Mouse (Mus musculus) lung, embryonic 15.5 days (tissue): ENCODE results near the gene Cenph. TPM values are rescaled to one million over a fixed set of nuclear protein-coding genes. Genes with fewer than 3 reads are reported as not detected.
"Not testable (repeated sequence)": the region's sequence is repeated elsewhere in the genome, so short reads cannot be mapped to it uniquely, and the experiment has no call there.

Source experiments
- ATAC-seq: fragments of 200-750 bp; cut with Nextera tagmentation; 2 replicates; pipeline ENCODE4 v1.8.0; 2017; ENCODE audit warnings: moderate number of reproducible peaks, borderline replicate concordance; ENCODE audit not compliant: low FRiP score, low TSS enrichment; ENCODE audit errors: extremely low read depth
- H3K27ac ChIP-seq: fragments of 300-500 bp; sonication (generic); 2 replicates; pipeline ENCODE4 v1.5.1; 2015; ENCODE audit warnings: moderate library complexity, mild to moderate bottlenecking, inconsistent platforms
- H3K27me3 ChIP-seq: fragments of 300-500 bp; sonication (generic); 2 replicates; pipeline ENCODE4 v1.6.1; 2015; ENCODE audit warnings: inconsistent platforms
- H3K36me3 ChIP-seq: fragments of 300-500 bp; sonication (generic); 2 replicates; pipeline ENCODE4 v1.6.1; 2015; ENCODE audit warnings: inconsistent platforms
- H3K4me1 ChIP-seq: fragments of 300-500 bp; sonication (generic); 2 replicates; pipeline ENCODE4 v1.6.1; 2015; ENCODE audit warnings: inconsistent platforms
- H3K4me2 ChIP-seq: fragments of 300-500 bp; sonication (generic); 2 replicates; pipeline ENCODE4 v1.6.1; 2015; ENCODE audit warnings: inconsistent platforms, mild to moderate bottlenecking, moderate library complexity
- H3K4me3 ChIP-seq: fragments of 300-500 bp; sonication (generic); 2 replicates; pipeline ENCODE4 v1.5.1; 2015; ENCODE audit warnings: mild to moderate bottlenecking, inconsistent platforms
- H3K9ac ChIP-seq: fragments of 300-500 bp; sonication (generic); 2 replicates; pipeline ENCODE4 v1.6.1; 2015; ENCODE audit warnings: inconsistent platforms
- H3K9me3 ChIP-seq: fragments of 300-500 bp; sonication (generic); 2 replicates; pipeline ENCODE4 v1.6.1; 2016; ENCODE audit warnings: inconsistent platforms
- WGBS: fragments of 180-500 bp; shearing (Covaris S2); methylation state at CpG from one replicate; pipeline ENCODE4 v1.1.7; 2015; 5-methylcytosine and 5-hydroxymethylcytosine counted together
- polyA plus RNA-seq: library from polyadenylated mRNA; unstranded; fragments of >200 nt; fragmentation: Nextera tagmentation; extraction: Ambion mirVana; gene quantifications from 2 replicates; pipeline ENCODE4 v1.2.1, GENCODE M21; 2015

The Cenph gene
- polyA plus RNA-seq, 1 experiment from 2014 or later, result 38.1 TPM

DNA sequence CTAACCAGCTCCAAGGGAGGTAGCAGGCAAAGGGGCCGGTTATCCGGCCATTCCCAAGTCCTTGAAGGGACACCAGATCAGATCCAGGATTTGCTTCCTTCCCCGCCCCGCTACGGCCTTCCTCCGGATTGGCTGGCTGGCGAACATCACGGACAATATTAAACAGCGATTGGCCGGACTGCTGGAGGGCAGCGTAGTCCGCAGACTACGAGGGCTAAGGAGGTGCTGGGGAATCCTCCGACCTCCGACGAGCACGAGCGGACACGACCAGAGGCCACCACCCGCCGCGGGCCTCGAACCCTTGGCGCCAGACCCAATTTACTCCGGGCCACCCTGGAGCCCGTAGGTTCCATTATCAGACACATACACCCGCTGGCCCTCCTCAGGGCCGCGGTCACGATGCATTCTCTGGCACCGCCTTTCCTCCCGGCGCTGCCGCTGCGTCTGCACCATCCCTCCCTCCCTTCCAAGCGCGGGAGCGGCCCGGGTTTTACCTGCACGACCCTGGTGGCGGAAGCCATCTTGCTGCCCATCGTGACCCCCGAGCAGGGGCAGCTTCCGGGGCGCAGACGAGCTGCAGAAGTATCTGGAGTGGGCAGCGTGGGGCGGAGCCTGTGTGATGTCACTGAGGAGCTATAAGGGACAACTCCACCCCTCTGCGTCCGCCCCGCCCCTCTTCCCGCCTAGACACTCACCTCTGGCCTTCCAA lies 31.5 kb downstream of the Cenph start, which contains the start of gene Mrps36:
Mrps36 (minus strand) TSS at position 624 of the 709 bp plus-strand sequence.
- H3K4me2 ChIP-seq, result peak within 1 kb of the TSS; percentile 66
- H3K36me3 ChIP-seq, result no peaks in the 10 kb centered on the region
- under 1% methylated on average over 46 of the region's 52 CpGs for WGBS
- peaks cover 12% of the 10 kb centered on the region for H3K4me1 ChIP-seq
- ATAC-seq, result peak; percentile 98
- H3K9me3 ChIP-seq, result no peaks in the 10 kb centered on the region
- H3K9ac ChIP-seq, result peak within 1 kb of the TSS; percentile 75
- no peaks in the 10 kb centered on the region for H3K27me3 ChIP-seq
- H3K27ac ChIP-seq, result peak within 1 kb of the TSS; percentile 96
- peak within 1 kb of the TSS; percentile 79 for H3K4me3 ChIP-seq

- Histone ChIP-seq H3K4me3 (peak overlapping the region; percentile 79), H3K27ac (peak overlapping the region; percentile 96), H3K36me3 (no peaks in the 10 kb centered on the region), H3K27me3 (no peaks in the 10 kb centered on the region), H3K4me2 (peak overlapping the region; percentile 66), H3K9ac (peak overlapping the region; percentile 75), H3K9me3 (no peaks in the 10 kb centered on the region), H3K4me1 (peaks cover 12% of the 10 kb centered on the region)
- 43% methylated on average over 11 of the region's 11 CpGs for WGBS
- ATAC-seq, result peak; percentile 35; the same call in 1 of the 2 replicates
Observed at GRCm38 (mm10) chr13:100743346-100744035, 32.2 kb downstream of the Cenph start.

GRCm38 (mm10) chr13:100742831-100743230 lies 32.9 kb downstream of the Cenph start:
- no peak overlapping the region for H3K9ac ChIP-seq
- H3K27ac ChIP-seq, result no peak overlapping the region
- no peaks in the 10 kb centered on the region for H3K27me3 ChIP-seq
- no peak for ATAC-seq
- peak overlapping the region; percentile 66 for H3K4me2 ChIP-seq
- no peak overlapping the region for H3K4me3 ChIP-seq
- H3K4me1 ChIP-seq, result peaks cover 12% of the 10 kb centered on the region
- 79% methylated on average over 5 of the region's 5 CpGs for WGBS
- H3K9me3 ChIP-seq, result no peaks in the 10 kb centered on the region
- 0 out of 2 replicates have a peak, but pooled peaks cover 4% of the 10 kb centered on the region for H3K36me3 ChIP-seq

DNA sequence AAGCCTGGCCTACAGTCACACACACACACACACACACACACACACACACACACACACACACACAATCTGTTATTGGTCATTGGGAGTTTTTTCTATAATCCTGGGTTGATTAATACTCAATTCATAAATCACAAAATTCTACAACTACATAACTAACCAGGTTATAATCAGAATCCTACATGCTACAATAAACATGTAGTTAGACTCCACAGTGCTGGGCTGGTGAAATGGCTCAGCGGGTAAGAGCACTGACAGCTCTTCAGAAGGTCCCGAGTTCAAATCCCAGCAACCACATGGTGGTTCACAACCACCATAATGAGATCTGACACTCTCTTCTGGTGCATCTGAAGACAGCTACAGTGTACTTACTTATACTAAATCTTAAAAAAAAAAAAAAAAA lies 42.9 kb downstream of the Cenph start:
- H3K27me3 ChIP-seq, result no peaks in the 10 kb centered on the region
- no peak for ATAC-seq
- no peaks in the 10 kb centered on the region for H3K9me3 ChIP-seq
- peaks cover 15% of the 10 kb centered on the region for H3K4me1 ChIP-seq
- no peak overlapping the region for H3K4me2 ChIP-seq
- peaks cover 31% of the 10 kb centered on the region for H3K36me3 ChIP-seq
- WGBS, result 92% methylated on average over 2 of the region's 2 CpGs
- H3K9ac ChIP-seq, result no peak overlapping the region
- H3K4me3 ChIP-seq, result no peak overlapping the region
- no peak overlapping the region for H3K27ac ChIP-seq

DNA sequence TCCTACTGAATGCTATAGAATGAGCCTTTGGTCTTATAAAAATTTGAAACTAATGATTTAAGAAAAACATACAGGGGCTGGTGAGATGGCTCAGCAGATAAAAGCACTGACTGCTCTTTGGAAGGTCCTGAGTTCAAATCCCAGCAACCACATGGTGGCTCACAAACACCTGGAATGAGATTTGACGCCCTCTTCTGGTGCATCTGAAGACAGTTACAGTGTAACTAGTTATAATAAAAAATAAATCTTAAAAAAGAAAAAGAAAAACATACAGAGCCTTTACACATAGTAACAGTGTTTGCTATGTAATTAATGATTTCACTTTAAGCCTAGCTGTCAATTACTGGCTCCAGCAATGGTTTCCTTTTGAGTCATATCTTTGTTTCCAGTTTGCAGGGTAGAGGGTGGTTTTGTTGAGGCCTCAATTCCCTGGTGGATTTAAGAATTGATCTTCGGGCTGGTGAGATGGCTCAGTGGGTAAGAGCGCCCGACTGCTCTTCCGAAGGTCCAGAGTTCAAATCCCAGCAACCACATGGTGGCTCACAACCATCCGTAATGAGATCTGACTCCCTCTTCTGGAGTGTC lies 44.1 kb downstream of the Cenph start:
- WGBS, result 89% methylated on average over 6 of the region's 6 CpGs
- Histone ChIP-seq H3K4me1 (peaks cover 16% of the 10 kb centered on the region), H3K27ac (peak overlapping the region; percentile 95)

DNA sequence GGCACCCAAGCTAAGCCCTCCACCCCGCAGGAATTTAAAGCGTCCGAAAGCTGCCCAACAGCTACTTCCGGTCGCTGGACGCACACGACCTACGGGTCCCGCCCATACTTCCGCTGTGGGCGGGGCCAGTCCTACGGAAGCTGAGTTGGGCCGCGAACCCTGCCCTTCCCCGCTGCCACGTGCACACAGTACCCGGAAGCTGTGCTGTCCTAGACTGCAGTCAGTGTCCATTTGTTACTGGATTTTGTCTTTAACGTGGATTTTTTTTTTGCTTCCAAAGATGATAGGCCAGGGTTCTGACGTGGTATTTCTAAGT lies 44.9 kb downstream of the Cenph start, which contains the start of gene Cdk7:
Cdk7 (minus strand) TSS at position 79 of the 316 bp plus-strand sequence.
- peak within 1 kb of the TSS; percentile 63 for H3K4me2 ChIP-seq
- H3K27me3 ChIP-seq, result no peaks in the 10 kb centered on the region
- peaks cover 16% of the 10 kb centered on the region for H3K4me1 ChIP-seq
- peaks cover 25% of the 10 kb centered on the region for H3K36me3 ChIP-seq
- no peaks in the 10 kb centered on the region for H3K9me3 ChIP-seq
- peak within 1 kb of the TSS; percentile 80 for H3K9ac ChIP-seq
- peak; percentile 99 for ATAC-seq
- H3K27ac ChIP-seq, result peak within 1 kb of the TSS; percentile 95
- peak within 1 kb of the TSS; percentile 68 for H3K4me3 ChIP-seq
- WGBS, result 0% methylated on average over 19 of the region's 19 CpGs

More for the DNA sequence above, 44.1 kb downstream of the Cenph start:
- ATAC-seq, H3K9ac ChIP-seq, H3K9me3 ChIP-seq, H3K27me3 ChIP-seq: not testable (repeated sequence)
- Histone ChIP-seq H3K4me3 (0 out of 2 replicates have a peak overlapping the region, but pooled peaks have one; percentile 68), H3K36me3 (peaks cover 30% of the 10 kb centered on the region), H3K4me2 (peak overlapping the region; percentile 63)

DNA sequence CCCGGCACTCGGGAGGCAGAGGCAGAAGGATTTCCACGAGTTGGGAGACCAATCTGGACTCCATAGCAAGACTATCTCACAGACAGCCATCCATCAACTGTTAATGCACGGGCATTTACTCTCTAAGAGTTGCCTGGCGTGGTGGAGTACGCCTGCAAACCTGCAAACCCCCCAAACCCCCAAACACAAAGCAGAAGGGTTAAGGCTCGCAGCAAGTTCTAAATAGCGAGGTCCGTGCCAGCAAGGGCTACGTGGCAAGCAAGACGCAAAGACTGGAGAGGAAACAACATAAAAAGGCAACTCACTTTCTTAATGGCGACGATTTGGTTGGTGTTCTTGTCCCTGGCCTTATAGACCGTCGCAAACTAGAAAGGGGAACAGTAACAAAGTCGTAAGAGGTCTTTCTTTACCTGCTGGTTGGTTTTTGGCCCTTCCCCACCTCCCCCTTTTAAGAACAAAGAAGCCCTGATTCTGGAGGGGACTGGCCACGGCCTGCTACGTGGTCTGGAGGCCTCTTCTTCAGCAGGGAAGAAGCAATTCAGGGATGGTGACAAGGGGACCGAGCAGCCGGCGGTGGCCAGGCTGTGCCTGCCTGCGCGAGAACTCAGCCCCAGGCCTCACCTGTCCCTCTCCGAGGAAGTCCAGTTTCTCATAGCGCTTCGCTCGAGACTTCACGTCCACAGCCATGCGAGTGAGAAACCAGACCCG lies 45.4 kb downstream of the Cenph start:
- H3K4me1 ChIP-seq, result peaks cover 16% of the 10 kb centered on the region
- H3K27me3 ChIP-seq, result no peaks in the 10 kb centered on the region
- peak overlapping the region; percentile 80 for H3K9ac ChIP-seq
- H3K27ac ChIP-seq, result peak overlapping the region; percentile 95
- peaks cover 23% of the 10 kb centered on the region for H3K36me3 ChIP-seq
- ATAC-seq, result no peak
- H3K4me3 ChIP-seq, result peak overlapping the region; percentile 68
- no peaks in the 10 kb centered on the region for H3K9me3 ChIP-seq
- H3K4me2 ChIP-seq, result peak overlapping the region; percentile 63
- under 1% methylated on average over 30 of the region's 30 CpGs for WGBS

GRCm38 (mm10) chr13:100728530-100728929 lies 47.2 kb downstream of the Cenph start:
- not testable (repeated sequence) for H3K4me3 ChIP-seq, H3K27ac ChIP-seq, H3K9me3 ChIP-seq, H3K27me3 ChIP-seq, H3K9ac ChIP-seq, ATAC-seq
- 87% methylated on average over 4 of the region's 4 CpGs for WGBS
- Histone ChIP-seq H3K36me3 (peaks cover 22% of the 10 kb centered on the region), H3K4me2 (peak overlapping the region; percentile 63; the same call in 1 of the 2 replicates), H3K4me1 (peaks cover 19% of the 10 kb centered on the region)

- Histone ChIP-seq H3K27ac (no peak overlapping the region), H3K36me3 (peaks cover 22% of the 10 kb centered on the region), H3K4me1 (peaks cover 19% of the 10 kb centered on the region), H3K4me3 (no peak overlapping the region), H3K9me3 (no peaks in the 10 kb centered on the region), H3K4me2 (no peak overlapping the region), H3K9ac (peak overlapping the region; percentile 13; the same call in 1 of the 2 replicates), H3K27me3 (no peaks in the 10 kb centered on the region)
- ATAC-seq, result no peak
- 86% methylated on average over 5 of the region's 5 CpGs for WGBS
Observed at GRCm38 (mm10) chr13:100728086-100728485, 47.6 kb downstream of the Cenph start.

GRCm38 (mm10) chr13:100725194-100725593 lies 50.5 kb downstream of the Cenph start:
- H3K27ac ChIP-seq, result no peak overlapping the region
- no peak for ATAC-seq
- H3K4me1 ChIP-seq, result peaks cover 19% of the 10 kb centered on the region
- H3K4me3 ChIP-seq, result no peak overlapping the region
- no peaks in the 10 kb centered on the region for H3K9me3 ChIP-seq
- no peak overlapping the region for H3K9ac ChIP-seq
- H3K36me3 ChIP-seq, result peaks cover 41% of the 10 kb centered on the region
- no peaks in the 10 kb centered on the region for H3K27me3 ChIP-seq
- H3K4me2 ChIP-seq, result no peak overlapping the region
- WGBS, result 80% methylated on average over 10 of the region's 10 CpGs

DNA sequence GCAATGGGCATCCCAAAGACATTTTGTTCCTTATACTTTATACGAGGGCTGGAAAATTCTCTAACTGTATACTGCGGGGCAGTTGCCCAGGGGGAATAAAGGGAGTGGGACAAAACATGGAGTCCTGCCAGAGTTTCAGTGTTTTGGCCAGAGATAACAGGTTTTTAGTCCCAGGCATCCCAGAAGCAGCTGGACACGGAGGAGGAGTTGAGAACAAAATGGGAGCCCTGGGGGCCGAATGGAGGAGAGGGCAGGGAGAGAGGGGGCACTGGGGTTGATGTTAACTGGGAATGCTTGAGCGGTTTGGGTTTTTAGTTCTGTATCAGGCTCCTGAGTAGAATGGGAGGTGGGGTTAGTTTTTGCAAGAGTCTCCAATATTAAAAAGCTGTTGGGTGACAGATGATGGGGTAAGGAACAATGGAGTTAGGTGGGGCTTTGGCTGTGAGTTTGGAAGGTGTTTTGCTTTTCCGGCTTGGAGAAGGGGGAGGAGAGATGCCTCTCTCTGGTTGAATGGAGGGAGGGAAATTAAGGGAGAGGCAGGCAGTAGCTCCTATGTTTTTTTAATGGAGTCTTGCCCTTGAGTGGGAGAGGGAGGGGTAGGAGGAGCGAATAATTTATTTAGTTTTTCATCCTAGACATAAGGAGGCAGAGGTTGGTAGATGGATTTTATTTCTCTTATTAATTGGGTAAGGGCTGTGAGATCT lies 51.5 kb downstream of the Cenph start:
- H3K9me3 ChIP-seq, result no peaks in the 10 kb centered on the region
- no peak overlapping the region for H3K9ac ChIP-seq
- no peak overlapping the region for H3K27ac ChIP-seq
- ATAC-seq, result no peak
- no peaks in the 10 kb centered on the region for H3K27me3 ChIP-seq
- peaks cover 16% of the 10 kb centered on the region for H3K4me1 ChIP-seq
- no peak overlapping the region for H3K4me2 ChIP-seq
- WGBS, result 76% methylated on average over 7 of the region's 7 CpGs
- no peak overlapping the region for H3K4me3 ChIP-seq
- H3K36me3 ChIP-seq, result peaks cover 42% of the 10 kb centered on the region
